Mouse (Mus musculus) cerebellum, adult 8-10 months (tissue): Measurements from ENCODE around the gene Farsa.
A peak's percentile ranks its signal among the peaks of the same experiment; 100 is the strongest.
"Not testable (repeated sequence)": the region's sequence is repeated elsewhere in the genome, so short reads cannot be mapped to it uniquely, and the experiment has no call there.

Experiments used
- DNase-seq: peaks from one replicate; pipeline ENCODE4 v3.0.0; 2022

Farsa gene

DNA sequence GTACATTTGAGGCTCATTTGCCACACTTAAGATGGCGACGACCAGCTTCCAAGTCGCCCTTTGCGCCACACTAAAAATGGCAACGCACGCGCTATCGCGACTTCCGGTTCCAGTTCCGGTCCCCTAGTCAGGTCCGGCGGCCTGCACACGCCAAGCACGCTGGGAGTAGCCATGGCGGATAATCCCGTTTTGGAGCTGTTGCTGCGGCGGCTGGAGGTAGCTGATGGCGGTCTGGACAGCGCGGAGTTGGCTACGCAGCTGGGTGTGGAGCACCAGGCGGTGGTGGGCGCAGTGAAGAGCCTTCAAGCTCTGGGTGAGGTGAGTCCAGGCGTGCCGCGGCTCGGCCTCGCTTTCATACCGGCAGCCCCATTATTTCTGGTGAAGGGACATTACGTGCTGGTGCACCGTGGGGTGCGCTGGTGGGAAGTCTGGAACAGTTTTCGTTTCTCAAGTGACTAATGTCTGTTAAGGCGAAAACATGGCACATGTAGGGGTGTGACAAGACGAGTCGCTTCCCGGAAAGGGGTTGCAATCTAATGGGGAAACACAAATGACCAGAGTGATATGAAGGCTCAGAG, at the start of gene Farsa:
Gene Farsa, plus strand, starts transcription at position 126 of the 578 bp plus-strand sequence.
- peak; percentile 91 for DNase-seq

DNA sequence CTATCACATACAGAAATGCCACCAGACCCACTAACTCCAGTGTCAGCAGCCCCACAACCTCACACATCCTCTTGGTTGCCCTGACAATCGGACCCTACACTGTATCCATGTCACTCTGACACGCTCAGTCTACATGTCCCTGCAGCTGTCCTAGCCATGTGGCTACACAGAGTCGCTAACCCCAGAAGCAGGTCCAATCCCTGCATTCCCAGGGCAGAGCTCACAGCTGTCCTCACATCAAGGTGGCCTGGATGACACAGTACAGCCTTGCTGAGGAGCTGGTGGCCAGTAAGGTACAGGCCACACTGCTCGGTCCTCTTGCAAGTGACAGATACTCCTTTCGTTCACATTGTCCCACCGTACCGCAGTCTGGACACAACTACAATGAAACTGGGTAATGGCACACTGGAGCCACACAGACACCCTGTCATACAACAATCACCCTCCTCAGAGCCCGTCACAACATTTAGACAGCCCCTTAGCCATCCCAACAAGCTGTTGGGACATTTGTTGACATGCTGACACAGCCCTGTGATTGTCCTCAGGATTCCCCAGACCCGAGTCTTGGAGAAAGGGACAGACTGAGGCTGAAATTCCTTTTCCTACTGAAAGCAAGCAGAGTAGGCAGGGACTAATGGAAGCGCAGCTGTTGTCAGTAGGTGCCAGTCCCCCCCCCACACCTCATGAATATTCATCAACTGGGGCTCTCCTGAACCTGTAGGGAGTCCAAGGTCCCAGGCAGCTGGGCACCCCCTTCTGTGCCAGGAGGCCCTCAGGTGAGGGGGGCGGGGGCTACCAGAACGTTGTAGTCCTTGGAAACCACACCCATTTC, 47.5 kb upstream of the Farsa start:
- DNase-seq: no peak

DNA sequence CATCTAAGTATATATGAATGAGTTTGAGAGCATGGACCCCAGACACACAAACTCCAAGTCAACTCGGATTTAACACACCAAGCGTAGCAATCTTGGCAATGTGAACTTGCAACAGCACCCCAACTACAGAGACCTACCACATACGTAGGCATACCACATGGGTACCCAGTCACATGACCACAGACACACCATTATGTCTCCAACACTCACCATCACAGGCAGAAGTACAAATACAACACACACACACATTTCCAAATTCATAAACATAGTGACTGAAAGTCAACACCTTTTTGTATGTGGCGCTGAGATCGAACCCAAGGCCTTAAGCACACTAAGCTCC, 46.9 kb upstream of the Farsa start:
- no peak for DNase-seq

- peak; percentile 98 for DNase-seq
These were observed 45.9 kb upstream of the Farsa start for GRCm38 (mm10) chr8:84810896-84811295.

- no peak for DNase-seq
These were observed 45.5 kb upstream of the Farsa start for GRCm38 (mm10) chr8:84811303-84811702.

DNA sequence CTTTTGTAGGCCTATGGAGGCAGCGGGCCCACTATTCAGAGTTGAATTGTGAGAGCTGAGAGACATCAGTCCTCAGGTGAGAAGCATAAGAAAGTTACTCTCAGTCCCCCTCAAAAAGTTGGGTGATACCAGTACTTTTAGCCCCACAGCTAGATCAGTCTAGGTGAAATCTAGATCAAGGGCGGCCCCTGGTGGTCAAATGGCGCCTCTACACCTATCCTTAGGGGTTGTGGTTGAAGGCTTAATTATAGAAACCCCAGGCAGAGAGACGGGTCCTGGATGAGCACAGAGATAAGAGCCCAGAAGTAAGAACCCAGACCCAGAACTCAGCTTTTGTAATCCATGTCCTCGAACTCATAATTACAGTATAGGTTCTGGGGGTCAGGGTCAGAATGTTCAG, 43.7 kb upstream of the Farsa start:
- DNase-seq: peak; percentile 89

GRCm38 (mm10) chr8:84813830-84814229, 43.0 kb upstream of the Farsa start:
- DNase-seq: peak; percentile 39

GRCm38 (mm10) chr8:84814240-84814554, 42.6 kb upstream of the Farsa start:
- peak; percentile 43 for DNase-seq

DNA sequence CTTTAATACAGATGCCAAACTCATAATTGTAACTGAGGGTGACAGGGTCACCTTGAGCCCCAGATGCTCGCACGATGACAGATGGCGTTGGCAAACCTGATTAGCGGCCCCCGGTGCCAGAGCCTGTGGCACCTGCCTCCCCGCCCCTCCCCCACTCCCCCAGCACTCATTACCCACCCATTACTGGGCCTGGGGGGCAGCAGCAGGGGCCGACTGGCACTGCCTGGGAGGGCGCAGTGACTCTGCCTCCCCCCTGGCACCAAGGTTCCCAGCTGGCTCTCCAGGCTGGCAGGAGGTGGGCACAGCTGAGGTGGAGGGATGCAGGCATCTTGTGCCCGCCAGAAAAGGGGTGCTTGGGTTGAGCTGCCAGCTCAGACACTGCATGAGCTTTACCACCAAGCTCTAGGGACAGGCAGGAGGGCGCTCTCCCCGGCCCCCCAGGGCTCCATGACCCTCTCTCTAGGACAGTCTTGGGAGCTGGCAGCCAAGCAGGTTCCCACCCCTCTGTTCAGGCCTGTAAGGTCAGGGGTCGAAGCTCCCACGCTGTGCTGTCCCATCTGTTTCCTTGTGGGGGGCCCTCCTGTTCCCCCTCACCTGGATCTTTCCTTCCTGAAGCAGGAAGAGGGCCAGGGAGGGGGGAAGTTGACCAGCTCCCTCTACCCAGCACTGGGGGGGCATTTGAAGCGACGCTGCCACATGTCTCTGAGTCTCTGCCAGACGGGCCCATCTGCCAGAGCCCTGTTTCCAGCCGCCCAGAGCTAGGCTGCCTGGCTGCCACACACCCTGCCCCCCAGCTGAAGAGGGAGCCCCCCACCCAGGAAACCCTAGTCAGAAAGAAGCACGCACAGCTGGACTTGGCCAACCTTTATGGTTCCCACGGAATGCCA, 42.0 kb upstream of the Farsa start:
- peak; percentile 63 for DNase-seq

- peak; percentile 99 for DNase-seq
These were observed 41.2 kb upstream of the Farsa start for GRCm38 (mm10) chr8:84815547-84815946.

DNA sequence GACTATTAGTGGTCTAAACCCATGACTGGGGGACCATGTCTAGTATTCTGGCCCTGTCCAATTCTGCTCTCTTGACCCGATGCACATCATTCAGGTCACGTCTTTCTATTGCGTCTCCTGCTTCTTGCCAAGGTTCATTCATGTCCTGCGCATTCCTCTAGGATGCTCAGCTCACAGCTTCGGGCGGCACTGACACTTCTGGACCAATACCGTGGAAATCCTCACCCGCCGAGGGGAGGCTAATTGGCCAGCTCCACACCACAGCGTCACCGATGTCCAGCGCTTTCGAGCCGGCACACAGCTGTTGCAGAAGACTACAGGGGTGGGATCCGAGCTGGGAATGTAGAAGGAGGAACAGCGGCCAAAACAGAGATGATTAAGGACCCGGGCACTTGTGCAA, 40.7 kb upstream of the Farsa start:
- DNase-seq: no peak

DNA sequence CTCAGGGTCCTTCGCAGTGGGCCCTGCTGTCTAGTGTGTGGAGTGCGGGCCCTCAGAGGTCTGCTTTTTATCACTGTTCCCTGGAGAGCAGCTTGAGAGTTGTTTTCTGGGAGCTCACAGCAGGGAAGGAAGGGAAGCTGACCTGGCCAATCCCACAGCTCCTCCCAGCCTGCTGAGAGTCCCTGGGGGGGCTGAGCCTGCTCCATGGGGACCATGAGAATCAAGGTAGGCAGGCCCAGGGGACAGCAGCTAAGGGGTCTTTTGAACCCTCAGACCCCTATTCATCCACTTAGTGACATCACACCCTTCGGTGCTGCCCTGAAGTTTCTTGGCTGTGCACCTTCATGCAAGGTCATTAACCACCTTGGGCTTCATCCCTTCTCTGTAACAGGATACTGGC, 34.1 kb upstream of the Farsa start, which contains the start of gene Dand5:
Gene Dand5, minus strand, starts transcription at position 101 of the 400 bp plus-strand sequence.
- DNase-seq: no peak

GRCm38 (mm10) chr8:84823653-84824052, 33.1 kb upstream of the Farsa start:
- peak; percentile 67 for DNase-seq

DNA sequence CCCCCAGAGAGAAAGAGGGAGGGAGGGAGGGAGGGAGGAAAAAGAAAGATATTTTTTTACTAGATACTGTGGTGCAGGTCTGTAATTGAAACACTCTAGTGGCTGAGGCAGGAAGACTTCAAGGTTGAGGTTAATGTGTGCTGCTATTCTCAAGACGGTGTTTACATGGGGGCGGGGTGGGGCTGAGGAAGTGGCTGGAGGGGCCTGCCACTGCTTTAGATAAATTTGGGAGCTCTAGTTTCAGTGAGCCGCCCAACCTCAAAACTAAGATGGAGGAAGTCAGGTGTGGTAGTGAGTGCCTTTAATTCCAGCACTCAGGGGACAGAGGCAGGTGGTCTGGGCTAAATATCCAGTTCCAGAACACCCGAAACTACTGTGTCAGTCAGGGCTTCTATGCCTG, 31.2 kb upstream of the Farsa start:
- no peak for DNase-seq

DNA sequence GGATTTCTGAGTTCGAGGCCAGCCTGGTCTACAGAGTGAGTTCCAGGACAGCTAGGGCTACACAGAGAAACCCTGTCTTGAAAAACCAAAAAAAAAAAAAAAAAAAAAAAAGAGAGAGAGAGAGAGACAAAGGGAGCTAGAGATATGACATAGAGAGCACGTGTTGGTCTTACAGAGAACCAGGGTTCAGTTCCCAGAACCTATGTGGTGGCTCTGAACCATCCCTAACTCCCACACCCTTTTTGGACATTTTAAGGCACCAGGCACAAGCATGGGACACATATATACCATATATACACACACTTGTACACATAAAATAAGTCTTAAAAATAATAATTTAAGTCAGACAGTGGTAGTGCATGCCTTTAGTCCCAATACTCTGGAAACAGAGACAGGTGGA, 30.3 kb upstream of the Farsa start:
- DNase-seq: not testable (repeated sequence)

DNA sequence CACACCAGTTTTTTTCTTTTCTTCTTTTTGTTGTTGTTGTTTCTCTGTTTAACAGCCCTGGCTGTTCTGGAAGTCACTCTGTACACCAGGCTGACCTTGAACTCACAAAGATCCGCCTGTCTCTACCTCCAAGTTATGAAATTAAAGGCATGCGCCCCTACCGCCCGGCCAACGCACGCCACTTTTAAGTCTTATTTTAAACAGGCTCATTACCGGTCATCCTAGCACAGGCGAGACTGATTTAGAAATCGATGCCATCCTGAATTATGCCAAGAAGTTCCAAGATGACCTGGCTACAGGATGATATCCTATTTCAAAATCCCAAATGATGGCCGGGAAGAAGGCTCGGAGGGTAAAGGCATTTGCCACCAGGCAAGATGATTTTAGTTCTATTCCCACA, 25.3 kb upstream of the Farsa start, which contains the start of gene Gadd45gip1:
Gene Gadd45gip1, plus strand, starts transcription at position 33 of the 400 bp plus-strand sequence.
- no peak for DNase-seq

GRCm38 (mm10) chr8:84832034-84832717, 24.6 kb upstream of the Farsa start:
- DNase-seq: peak; percentile 79

GRCm38 (mm10) chr8:84832759-84833742, 23.7 kb upstream of the Farsa start:
- DNase-seq: no peak

DNA sequence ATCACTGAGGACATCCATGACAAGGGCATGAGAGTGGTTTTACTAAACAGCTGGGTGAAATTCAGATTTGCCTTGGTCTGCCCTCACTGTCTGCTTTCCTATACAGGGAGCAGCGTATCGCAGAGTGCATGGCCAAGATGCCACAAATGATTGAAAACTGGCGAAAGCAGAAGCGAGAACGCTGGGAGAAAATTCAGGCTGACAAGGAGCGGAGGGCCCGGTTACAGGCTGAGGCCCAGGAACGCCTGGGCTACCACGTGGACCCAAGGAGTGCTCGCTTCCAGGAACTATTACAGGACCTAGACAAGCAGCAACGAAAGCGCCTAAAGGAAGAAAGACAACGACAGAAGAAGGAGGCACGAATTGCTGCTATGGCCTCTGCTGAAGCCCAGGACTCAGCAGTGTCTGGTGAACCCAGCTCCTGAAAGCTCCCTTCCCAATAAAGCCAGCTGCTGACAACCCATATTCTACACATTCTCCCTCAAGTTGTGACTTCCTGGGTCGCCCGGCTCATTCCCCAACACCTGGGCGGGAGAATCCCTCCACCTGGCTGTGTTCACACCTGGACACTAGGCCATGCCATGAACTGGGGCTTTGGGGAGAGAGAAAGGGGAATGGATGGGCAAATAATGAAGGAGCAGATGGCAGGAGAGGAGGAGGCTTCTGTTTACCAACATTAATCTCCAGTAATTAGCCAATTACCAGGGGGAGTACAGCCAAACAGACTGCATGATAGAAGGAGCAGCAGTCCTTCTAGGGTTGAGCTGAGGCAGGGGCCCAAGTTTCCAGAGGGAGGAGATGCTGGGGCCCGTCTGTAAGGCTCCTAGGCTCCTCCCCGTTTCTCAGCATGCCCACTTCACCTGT, 22.6 kb upstream of the Farsa start:
- DNase-seq: no peak
